Mouse (Mus musculus): ENCODE measurements around the gene Dennd4b.
"Not testable (repeated sequence)": the region's sequence is repeated elsewhere in the genome, so short reads cannot be mapped to it uniquely, and the experiment has no call there.

Dennd4b gene

GRCm38 (mm10) chr3:90265034-90265931 lies at the start of gene Dennd4b:
Gene Dennd4b (plus strand): TSS chr3:90265185.
- DNase-seq (ENCODE audit: low spot score) = peak; percentile 78

GRCm38 (mm10) chr3:90215825-90216380 lies 49.1 kb upstream of the Dennd4b start:
- no peak for DNase-seq (ENCODE audit: low spot score)

- no peak for DNase-seq (ENCODE audit: low spot score)
Observed at GRCm38 (mm10) chr3:90220088-90220487, 44.9 kb upstream of the Dennd4b start.

GRCm38 (mm10) chr3:90220531-90220951 lies 44.4 kb upstream of the Dennd4b start:
- DNase-seq (ENCODE audit: low spot score) = peak; percentile 81

- DNase-seq (ENCODE audit: low spot score) = no peak
Observed at GRCm38 (mm10) chr3:90221123-90221522, 43.9 kb upstream of the Dennd4b start.

GRCm38 (mm10) chr3:90222455-90222854 lies 42.5 kb upstream of the Dennd4b start:
- no peak for DNase-seq (ENCODE audit: low spot score)

- DNase-seq (ENCODE audit: low spot score) = no peak
Observed at GRCm38 (mm10) chr3:90222941-90223340, 42.0 kb upstream of the Dennd4b start.

- no peak for DNase-seq (ENCODE audit: low spot score)
Observed at GRCm38 (mm10) chr3:90224331-90224730, 40.7 kb upstream of the Dennd4b start.

GRCm38 (mm10) chr3:90231075-90231474 lies 33.9 kb upstream of the Dennd4b start:
- DNase-seq (ENCODE audit: low spot score) = no peak

- peak; percentile 92 for DNase-seq (ENCODE audit: low spot score)
Observed at GRCm38 (mm10) chr3:90231507-90232333, 33.3 kb upstream of the Dennd4b start, which contains the start of gene Jtb. Gene Jtb (plus strand): TSS chr3:90231597.

GRCm38 (mm10) chr3:90241251-90241650 lies 23.7 kb upstream of the Dennd4b start:
- no peak for DNase-seq (ENCODE audit: low spot score)

- DNase-seq (ENCODE audit: low spot score) = no peak
Observed at GRCm38 (mm10) chr3:90241669-90242358, 23.2 kb upstream of the Dennd4b start.

GRCm38 (mm10) chr3:90242984-90243775 lies 21.8 kb upstream of the Dennd4b start, which contains the start of gene Creb3l4:
Gene Creb3l4 (minus strand): TSS chr3:90243512.
- peak; percentile 60 for DNase-seq (ENCODE audit: low spot score)

GRCm38 (mm10) chr3:90245406-90245805 lies 19.6 kb upstream of the Dennd4b start:
- DNase-seq (ENCODE audit: low spot score) = no peak

- no peak for DNase-seq (ENCODE audit: low spot score)
Observed at GRCm38 (mm10) chr3:90247630-90247959, 17.4 kb upstream of the Dennd4b start.

- peak; percentile 93 for DNase-seq (ENCODE audit: low spot score)
Observed at GRCm38 (mm10) chr3:90247960-90248745, 16.8 kb upstream of the Dennd4b start, which contains the start of gene Slc39a1. Gene Slc39a1 (plus strand): TSS chr3:90248172.

GRCm38 (mm10) chr3:90248746-90249100 lies 16.3 kb upstream of the Dennd4b start:
- DNase-seq (ENCODE audit: low spot score) = no peak

- no peak for DNase-seq (ENCODE audit: low spot score)
Observed at GRCm38 (mm10) chr3:90250791-90251190, 14.2 kb upstream of the Dennd4b start.

GRCm38 (mm10) chr3:90251731-90252226 lies 13.2 kb upstream of the Dennd4b start:
- not testable (repeated sequence) for DNase-seq (ENCODE audit: low spot score)

- not testable (repeated sequence) for DNase-seq (ENCODE audit: low spot score)
Observed at GRCm38 (mm10) chr3:90252659-90253058, 12.3 kb upstream of the Dennd4b start.

Data from ovary, adult 18-20 months (tissue).